Mouse (Mus musculus) large intestine, adult 2 months (tissue): ENCODE measurements around the gene Slco1a6. TPM values are rescaled to one million over a fixed set of nuclear protein-coding genes. Genes with fewer than 3 reads are reported as not detected.
"Not testable (repeated sequence)": the region's sequence is repeated elsewhere in the genome, so short reads cannot be mapped to it uniquely, and the experiment has no call there.

Experiments used
- DNase-seq: peaks from one replicate; pipeline ENCODE4 v3.0.0-alpha.2; 2012; ENCODE audit warnings: low read depth, low spot score
- WGBS: fragments of 180-500 bp; shearing (Covaris S2); methylation state at CpG from one replicate; pipeline ENCODE4 v1.1.7; 2018; 5-methylcytosine and 5-hydroxymethylcytosine counted together
- polyA plus RNA-seq: library from polyadenylated mRNA; depleted of rRNA; stranded (reverse); fragments of >200 nt; gene quantifications from 2 replicates; pipeline ENCODE4 v1.2.3, GENCODE M21; 2012; rRNA removed

Slco1a6 gene
- not detected in 2 replicates for polyA plus RNA-seq

- 91% methylated on average over 4 of the region's 4 CpGs for WGBS
- DNase-seq: no peak
These were observed at the start of gene Slco1a6 for GRCm38 (mm10) chr6:142208421-142208820. Gene Slco1a6 (minus strand): TSS chr6:142208521.

GRCm38 (mm10) chr6:142250738-142251307 is 42.5 kb upstream of the Slco1a6 start:
- not testable (repeated sequence) for DNase-seq
- 87% methylated on average over 1 of the region's 1 CpGs for WGBS

GRCm38 (mm10) chr6:142245065-142245464 is 36.7 kb upstream of the Slco1a6 start:
- DNase-seq: no peak
- WGBS: 64% methylated on average over 5 of the region's 5 CpGs

- WGBS: 57% methylated on average over 1 of the region's 1 CpGs
- DNase-seq: no peak
These were observed 31.1 kb upstream of the Slco1a6 start for GRCm38 (mm10) chr6:142239468-142239867.

GRCm38 (mm10) chr6:142220138-142220537 is 11.8 kb upstream of the Slco1a6 start:
- no peak for DNase-seq

GRCm38 (mm10) chr6:142211821-142212220 is 3.5 kb upstream of the Slco1a6 start:
- no peak for DNase-seq

- no peak for DNase-seq
These were observed 1.4 kb upstream of the Slco1a6 start for GRCm38 (mm10) chr6:142209749-142210148.

- DNase-seq: no peak
These were observed 7.8 kb downstream of the Slco1a6 start for GRCm38 (mm10) chr6:142200524-142200923.

GRCm38 (mm10) chr6:142194245-142194644 is 14.1 kb downstream of the Slco1a6 start:
- WGBS: 81% methylated on average over 8 of the region's 8 CpGs
- DNase-seq: no peak

- 58% methylated on average over 1 of the region's 1 CpGs for WGBS
- DNase-seq: no peak
These were observed 16.4 kb downstream of the Slco1a6 start for GRCm38 (mm10) chr6:142191962-142192361.

- DNase-seq: no peak
- 91% methylated on average over 3 of the region's 3 CpGs for WGBS
These were observed 20.9 kb downstream of the Slco1a6 start for GRCm38 (mm10) chr6:142187426-142187825.

- no peak for DNase-seq
- 71% methylated on average over 2 of the region's 2 CpGs for WGBS
These were observed 22.4 kb downstream of the Slco1a6 start for GRCm38 (mm10) chr6:142185868-142186415.

GRCm38 (mm10) chr6:142163406-142163805 is 44.9 kb downstream of the Slco1a6 start:
- 79% methylated on average over 5 of the region's 5 CpGs for WGBS
- DNase-seq: no peak

GRCm38 (mm10) chr6:142161171-142161570 is 47.1 kb downstream of the Slco1a6 start:
- 66% methylated on average over 2 of the region's 2 CpGs for WGBS
- DNase-seq: no peak

GRCm38 (mm10) chr6:142154081-142154480 is 54.2 kb downstream of the Slco1a6 start:
- DNase-seq: not testable (repeated sequence)
- 94% methylated on average over 7 of the region's 10 CpGs for WGBS

GRCm38 (mm10) chr6:142148371-142148770 is 60.0 kb downstream of the Slco1a6 start:
- no peak for DNase-seq
- WGBS: 96% methylated on average over 1 of the region's 1 CpGs

GRCm38 (mm10) chr6:142111667-142112305 is 96.5 kb downstream of the Slco1a6 start:
- 91% methylated on average over 3 of the region's 3 CpGs for WGBS
- no peak for DNase-seq

- no peak for DNase-seq
These were observed 117.2 kb downstream of the Slco1a6 start for GRCm38 (mm10) chr6:142091126-142091525.

GRCm38 (mm10) chr6:142058281-142058680 is 150.0 kb downstream of the Slco1a6 start:
- DNase-seq: not testable (repeated sequence)
- WGBS: 82% methylated on average over 3 of the region's 3 CpGs

More at GRCm38 (mm10) chr6:142091126-142091525, 117.2 kb downstream of the Slco1a6 start:
- 69% methylated on average over 3 of the region's 3 CpGs for WGBS

GRCm38 (mm10) chr6:142047689-142048088 is 160.6 kb downstream of the Slco1a6 start:
- 96% methylated on average over 1 of the region's 1 CpGs for WGBS

GRCm38 (mm10) chr6:142045746-142046145 is 162.6 kb downstream of the Slco1a6 start:
- 92% methylated on average over 2 of the region's 2 CpGs for WGBS

More at GRCm38 (mm10) chr6:142047689-142048088, 160.6 kb downstream of the Slco1a6 start:
- no peak for DNase-seq

More at GRCm38 (mm10) chr6:142045746-142046145, 162.6 kb downstream of the Slco1a6 start:
- DNase-seq: no peak
